11 mouse cellular contexts compared by ENCODE assay signal in genomic region chr3:86056678-86057077, GRCm38 (mm10). TPM values are rescaled to one million over a fixed set of nuclear protein-coding genes. Genes with fewer than 3 reads are reported as not detected.
DNase-seq lines count a peak whose midpoint lies in the region; ATAC-seq and TF ChIP-seq lines count a peak whose summit lies in the region.
"Had no signal": no experiment of that assay in that cellular context is flagged by ENCODE, and none has a peak within 500 bp of the region (broad histone marks: within the 10 kb centered on the region; RNA-seq: fewer than 3 reads in every experiment).

No protein-coding gene starts in this region.

- no peak overlapping the region for H3K4me3 ChIP-seq in kidney, embryonic 14.5 days (ENCODE audit: low read length)
- H3K4me3 ChIP-seq in embryonic facial prominence, embryonic 13.5 days = no peak overlapping the region
- no peak overlapping the region for H3K4me3 ChIP-seq in intestine, postnatal 0 days (ENCODE audit: low read depth, low read length)
- no peak overlapping the region for H3K4me3 ChIP-seq in midbrain, embryonic 10.5 days
- H3K4me3 ChIP-seq: neural tube, embryonic 13.5 days had no signal

- 0 out of 2 replicates have a peak, but pooled peaks cover 2% of the 10 kb centered on the region for H3K4me1 ChIP-seq in kidney, embryonic 14.5 days (ENCODE audit: control insufficient read depth, insufficient read depth, low read length)
- H3K4me1 ChIP-seq in embryonic facial prominence, embryonic 13.5 days = peaks cover 35% of the 10 kb centered on the region
- 0 out of 2 replicates have a peak, but pooled peaks cover 4% of the 10 kb centered on the region for H3K4me1 ChIP-seq in intestine, postnatal 0 days (replicated peaks; ENCODE audit: control insufficient read depth, insufficient read depth, low read length)
- H3K4me1 ChIP-seq in midbrain, embryonic 10.5 days = peaks cover 3% of the 10 kb centered on the region; the same call in 1 of the 2 replicates

- no peaks in the 10 kb centered on the region for H3K27me3 ChIP-seq in kidney, embryonic 14.5 days (ENCODE audit: control insufficient read depth, insufficient read depth, low read length)
- H3K27me3 ChIP-seq in embryonic facial prominence, embryonic 13.5 days = no peaks in the 10 kb centered on the region
- no peaks in the 10 kb centered on the region for H3K27me3 ChIP-seq in intestine, postnatal 0 days (replicated peaks; ENCODE audit: control insufficient read depth, insufficient read depth, low read length)
- H3K27me3 ChIP-seq in midbrain, embryonic 10.5 days (ENCODE audit: low read depth, poor library complexity, severe bottlenecking) = no peaks in the 10 kb centered on the region
- H3K27me3 ChIP-seq: CH12.LX; neural tube, embryonic 13.5 days had no signal

- no peak overlapping the region for H3K9ac ChIP-seq in kidney, embryonic 14.5 days (ENCODE audit: low read depth, low read length)
- no peak overlapping the region for H3K9ac ChIP-seq in embryonic facial prominence, embryonic 13.5 days
- no peak overlapping the region for H3K9ac ChIP-seq in intestine, postnatal 0 days (ENCODE audit: low read depth, low read length)
- H3K9ac ChIP-seq: neural tube, embryonic 13.5 days had no signal

- H3K9me3 ChIP-seq in kidney, embryonic 14.5 days (ENCODE audit: control insufficient read depth, low read length) = no peaks in the 10 kb centered on the region
- H3K9me3 ChIP-seq in embryonic facial prominence, embryonic 13.5 days = no peaks in the 10 kb centered on the region
- H3K9me3 ChIP-seq in intestine, postnatal 0 days (ENCODE audit: control insufficient read depth) = no peaks in the 10 kb centered on the region
- no peaks in the 10 kb centered on the region for H3K9me3 ChIP-seq in midbrain, embryonic 10.5 days (replicated peaks)
- H3K9me3 ChIP-seq: neural tube, embryonic 13.5 days had no signal

- TF ChIP-seq CTCF in intestine, postnatal 0 days (IDR thresholded peaks at IDR 0.05; ENCODE audit: low read depth) = no peak

- peak; percentile 90 for DNase-seq in kidney, adult 11 months
- DNase-seq in lung, postnatal 36 days = peak; percentile 78
- no peak for DNase-seq in spleen, adult 18-20 months
- DNase-seq in yolk sac, embryonic 10.5 days (ENCODE audit: low spot score) = no peak
- no peak for DNase-seq in midbrain, embryonic 10.5 days (ENCODE audit: low spot score)

- ATAC-seq in kidney, embryonic 14.5 days (ENCODE audit: low FRiP score, low TSS enrichment) = no peak
- ATAC-seq in embryonic facial prominence, embryonic 13.5 days (ENCODE audit: insufficient number of reproducible peaks, insufficient read depth, low FRiP score, low TSS enrichment, low read depth) = no peak
- ATAC-seq in intestine, postnatal 0 days = peak; percentile 46

- no peaks in the 10 kb centered on the region for H3K36me3 ChIP-seq in kidney, embryonic 14.5 days (ENCODE audit: control insufficient read depth, insufficient read depth, low read length)
- H3K36me3 ChIP-seq in embryonic facial prominence, embryonic 13.5 days = no peaks in the 10 kb centered on the region
- H3K36me3 ChIP-seq in intestine, postnatal 0 days (ENCODE audit: control insufficient read depth, insufficient read depth) = no peaks in the 10 kb centered on the region
- no peaks in the 10 kb centered on the region for H3K36me3 ChIP-seq in midbrain, embryonic 10.5 days
- H3K36me3 ChIP-seq: neural tube, embryonic 13.5 days had no signal

- WGBS in kidney, embryonic 14.5 days = 78% methylated on average over 4 of the region's 4 CpGs
- 58% methylated on average over 4 of the region's 4 CpGs for WGBS in embryonic facial prominence, embryonic 13.5 days
- WGBS in intestine, postnatal 0 days = 52% methylated on average over 4 of the region's 4 CpGs
- 80% methylated on average over 4 of the region's 4 CpGs for WGBS in midbrain, embryonic 10.5 days

- H3K27ac ChIP-seq in kidney, embryonic 14.5 days (ENCODE audit: low read depth, low read length) = no peak overlapping the region
- 0 out of 2 replicates have a peak overlapping the region, but pooled peaks have one; percentile 24 for H3K27ac ChIP-seq in embryonic facial prominence, embryonic 13.5 days
- H3K27ac ChIP-seq in intestine, postnatal 0 days (ENCODE audit: low read depth, low read length) = no peak overlapping the region
- no peak overlapping the region for H3K27ac ChIP-seq in midbrain, embryonic 10.5 days (replicated peaks)
- H3K27ac ChIP-seq: neural tube, embryonic 13.5 days had no signal

- H3K4me2 ChIP-seq in kidney, embryonic 14.5 days (replicated peaks; ENCODE audit: low read depth, low read length) = no peak overlapping the region
- no peak overlapping the region for H3K4me2 ChIP-seq in embryonic facial prominence, embryonic 13.5 days
- H3K4me2 ChIP-seq in intestine, postnatal 0 days (replicated peaks; ENCODE audit: low read depth) = no peak overlapping the region
- H3K4me2 ChIP-seq: liver, embryonic 11.5 days; neural tube, embryonic 13.5 days had no signal

RNA-seq across cellular contexts. Expression of gene Prss48, which starts 54.4 kb away (rescaled TPM):
- 0.21 TPM in 1 of 2 replicates, not detected in the other for polyA plus RNA-seq in kidney, embryonic 14.5 days (2014; fragmentation: Nextera tagmentation; extraction: Ambion mirVana)
- polyA plus RNA-seq in embryonic facial prominence, embryonic 13.5 days (2015; fragmentation: Nextera tagmentation; extraction: Ambion mirVana) = 0.22 and 0.29 TPM in 2 replicates
- 0.12 TPM in 1 of 2 replicates, not detected in the other for polyA plus RNA-seq in intestine, postnatal 0 days (2015; fragmentation: Nextera tagmentation; extraction: Ambion mirVana)
- polyA plus RNA-seq in midbrain, embryonic 10.5 days (2016; fragmentation: Nextera tagmentation; extraction: Ambion mirVana) = 0.14 TPM in 1 of 2 replicates, not detected in the other
- polyA plus RNA-seq: neural tube, embryonic 13.5 days had no signal

Comparison
In these comparisons a context has a peak if more than half of its experiments do, and no peak if none do; other contexts are left out.
1. DNase-seq: peak in kidney, adult 11 months (single experiment) and lung, postnatal 36 days (single experiment); none in spleen, adult 18-20 months (0 of 2), yolk sac, embryonic 10.5 days (single experiment) and midbrain, embryonic 10.5 days (single experiment).